Mouse (Mus musculus) liver, postnatal 0 days (tissue): ENCODE results near the gene Samm50. TPM values are rescaled to one million over a fixed set of nuclear protein-coding genes. Genes with fewer than 3 reads are reported as not detected.

Experiments
- ATAC-seq: fragments of 200-750 bp; cut with Nextera tagmentation; 2 replicates; pipeline ENCODE4 v1.8.0; 2017; ENCODE audit warnings: mild to moderate bottlenecking, moderate library complexity
- DNase-seq: peaks from one replicate; pipeline ENCODE4 v3.0.0-alpha.2; 2016
- H3K27ac ChIP-seq: fragments of 300-500 bp; sonication (generic); 2 replicates; pipeline ENCODE4 v1.5.1; 2014; ENCODE audit warnings: antibody characterized with exemption, moderate library complexity, mild to moderate bottlenecking, low read depth
- H3K27me3 ChIP-seq: fragments of 300-500 bp; sonication (generic); 2 replicates; pipeline ENCODE4 v1.6.1; 2014; ENCODE audit warnings: low read length, control low read depth, mixed read lengths; ENCODE audit not compliant: insufficient read depth
- H3K36me3 ChIP-seq: fragments of 300-500 bp; sonication (generic); replicated peaks from 2 replicates; pipeline ENCODE4 v1.6.1; 2014; ENCODE audit warnings: mild to moderate bottlenecking, control low read depth, low read length, moderate library complexity, mixed read lengths; ENCODE audit not compliant: insufficient read depth
- H3K4me1 ChIP-seq: fragments of 300-500 bp; sonication (generic); 2 replicates; pipeline ENCODE4 v1.6.1; 2014; ENCODE audit warnings: antibody characterized with exemption, mild to moderate bottlenecking, control low read depth; ENCODE audit not compliant: insufficient read depth
- H3K4me2 ChIP-seq: fragments of 300-500 bp; sonication (generic); 2 replicates; pipeline ENCODE4 v1.6.1; 2014; ENCODE audit warnings: low read depth, mild to moderate bottlenecking, low read length, moderate library complexity, mixed read lengths
- H3K4me3 ChIP-seq: fragments of 300-500 bp; sonication (generic); 2 replicates; pipeline ENCODE4 v1.5.1; 2014; ENCODE audit warnings: low read depth, low read length
- H3K9ac ChIP-seq: fragments of 300-500 bp; sonication (generic); replicated peaks from 2 replicates; pipeline ENCODE4 v1.6.1; 2014; ENCODE audit warnings: mild to moderate bottlenecking, moderate library complexity
- H3K9me3 ChIP-seq: fragments of 300-500 bp; sonication (generic); 2 replicates; pipeline ENCODE4 v1.6.1; 2016; ENCODE audit warnings: mild to moderate bottlenecking, control low read depth, low read length, mixed read lengths
- CTCF ChIP-seq: sonication (generic); IDR thresholded peaks from 2 replicates; pipeline ENCODE4 v1.5.1; 2016; ENCODE audit warnings: antibody characterized with exemption, low read depth
- EP300 ChIP-seq: IDR thresholded peaks from 2 replicates; pipeline ENCODE4 v1.6.1; 2016; ENCODE audit warnings: antibody characterized with exemption, low read depth, mild to moderate bottlenecking
- WGBS: fragments of 180-500 bp; shearing (Covaris S2); extraction: QIAGEN DNeasy Blood & Tissue Kit; methylation state at CpG from one replicate; pipeline ENCODE4 v1.1.7; 2014; ENCODE audit not compliant: insufficient replicate concordance; 5-methylcytosine and 5-hydroxymethylcytosine counted together
- polyA plus RNA-seq: library from polyadenylated mRNA; unstranded; fragments of >200 nt; fragmentation: Nextera tagmentation; extraction: Ambion mirVana; gene quantifications from 2 replicates; pipeline ENCODE4 v1.2.1, GENCODE M21; 2015

Gene Samm50
- polyA plus RNA-seq, 1 experiment from 2014 or later = 103 TPM

DNA sequence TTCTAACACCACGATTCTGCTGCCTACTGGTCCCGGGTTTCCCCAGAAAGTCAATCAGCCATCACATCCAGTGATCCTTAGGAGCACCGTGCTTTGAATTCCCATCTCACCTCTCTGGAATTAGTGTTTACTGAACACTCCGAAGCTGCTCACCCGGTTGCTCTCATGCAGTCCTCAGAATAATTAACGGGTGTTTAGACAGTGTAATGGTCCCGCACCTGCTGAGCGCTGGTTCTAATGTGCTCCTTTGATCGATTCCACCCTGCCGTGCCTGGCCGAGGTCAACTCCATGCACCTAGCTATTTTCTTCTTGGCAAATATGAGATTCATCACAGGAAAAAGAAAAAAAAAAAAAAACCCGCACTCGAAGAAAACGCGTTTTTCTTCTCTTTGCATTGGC is 46.5 kb downstream of the Samm50 start:
- no peaks in the 10 kb centered on the region for H3K9me3 ChIP-seq
- no peaks in the 10 kb centered on the region for H3K27me3 ChIP-seq
- no peak overlapping the region for H3K27ac ChIP-seq
- no peak overlapping the region for H3K4me3 ChIP-seq
- H3K36me3 ChIP-seq = no peaks in the 10 kb centered on the region
- 55% methylated on average over 15 of the region's 15 CpGs for WGBS
- DNase-seq (no peak), ATAC-seq (no peak)
- peaks cover 10% of the 10 kb centered on the region for H3K4me1 ChIP-seq
- H3K9ac ChIP-seq = no peak overlapping the region
- TF ChIP-seq EP300 = no peak
- TF ChIP-seq CTCF = no peak
- no peak overlapping the region for H3K4me2 ChIP-seq

DNA sequence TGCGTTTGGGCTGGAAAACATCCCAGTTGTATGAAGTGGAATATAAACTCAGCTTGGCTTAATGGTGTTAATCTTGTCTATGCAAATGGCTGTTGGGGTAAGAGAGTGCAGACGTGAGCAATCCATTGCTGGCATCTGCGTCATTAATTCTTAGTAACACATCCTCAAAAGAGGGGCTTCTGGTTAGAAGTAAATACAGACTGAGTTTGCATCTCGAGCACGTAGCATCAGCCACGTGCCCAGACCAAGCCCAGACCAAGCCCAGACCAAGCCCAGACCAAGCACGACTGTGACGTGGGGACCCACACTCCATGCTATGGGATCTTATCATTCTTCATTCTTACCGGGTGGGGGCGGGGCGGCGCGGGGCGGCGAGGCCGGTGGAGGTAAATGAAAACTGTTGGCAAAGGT is 47.0 kb downstream of the Samm50 start:
- TF ChIP-seq EP300 (no peak), CTCF (no peak)
- DNase-seq (no peak), ATAC-seq (no peak)
- Histone ChIP-seq H3K36me3 (no peaks in the 10 kb centered on the region), H3K9ac (no peak overlapping the region), H3K9me3 (no peaks in the 10 kb centered on the region), H3K4me3 (no peak overlapping the region), H3K27me3 (no peaks in the 10 kb centered on the region), H3K27ac (no peak overlapping the region), H3K4me1 (peaks cover 10% of the 10 kb centered on the region), H3K4me2 (no peak overlapping the region)
- 32% methylated on average over 16 of the region's 16 CpGs for WGBS

DNA sequence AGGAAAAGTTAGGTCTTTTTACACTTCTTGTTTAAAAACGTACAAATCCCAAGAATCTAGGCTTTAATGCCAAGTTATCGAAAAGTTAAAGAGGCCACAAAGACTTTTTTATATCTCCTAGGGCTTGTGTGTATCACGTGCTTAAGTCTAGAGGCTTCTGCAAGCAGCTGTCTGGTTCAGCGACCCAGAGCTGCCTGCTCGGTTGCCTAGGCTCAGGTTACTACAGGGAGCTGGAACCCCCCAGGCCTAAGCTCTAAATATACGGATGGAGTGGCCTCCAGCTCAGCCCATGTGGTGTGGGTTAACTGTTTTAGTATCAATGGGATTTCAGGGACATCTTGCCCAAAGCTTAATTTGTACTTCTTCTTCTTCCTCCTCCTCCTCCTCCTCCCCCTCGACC is 49.5 kb downstream of the Samm50 start:
- ATAC-seq (no peak), DNase-seq (no peak)
- TF ChIP-seq EP300 (no peak), CTCF (no peak)
- Histone ChIP-seq H3K27me3 (no peaks in the 10 kb centered on the region), H3K36me3 (no peaks in the 10 kb centered on the region), H3K9ac (no peak overlapping the region), H3K27ac (no peak overlapping the region), H3K4me1 (peaks cover 3% of the 10 kb centered on the region), H3K4me2 (no peak overlapping the region), H3K4me3 (no peak overlapping the region), H3K9me3 (no peaks in the 10 kb centered on the region)
- WGBS = 70% methylated on average over 7 of the region's 7 CpGs

DNA sequence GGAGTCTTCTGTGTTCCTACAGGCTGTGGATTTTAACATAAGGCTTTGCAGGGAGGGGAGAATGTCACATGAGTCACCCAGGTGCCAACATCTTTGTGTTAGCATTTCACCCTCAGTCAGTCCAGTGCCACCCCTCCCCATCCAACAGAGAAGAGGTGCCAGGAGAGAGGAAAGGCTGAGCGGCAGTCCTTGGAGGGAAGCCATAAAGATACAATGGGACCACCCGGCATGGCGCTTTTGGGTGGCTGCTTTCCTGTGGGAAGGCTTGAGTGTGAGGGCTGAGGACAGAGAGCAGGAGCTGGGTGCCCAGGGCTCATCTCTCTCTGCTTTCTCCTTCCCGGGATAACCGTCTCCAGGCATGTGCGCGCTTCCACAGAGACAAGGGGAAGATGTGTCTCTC is 53.1 kb downstream of the Samm50 start:
- WGBS = 81% methylated on average over 7 of the region's 7 CpGs
- TF ChIP-seq CTCF = no peak
- no peak for TF ChIP-seq EP300
- DNase-seq = no peak
- Histone ChIP-seq H3K9ac (no peak overlapping the region), H3K4me3 (no peak overlapping the region), H3K4me1 (no peaks in the 10 kb centered on the region), H3K9me3 (no peaks in the 10 kb centered on the region; the same call in 1 of the 2 replicates), H3K36me3 (no peaks in the 10 kb centered on the region; the same call in 1 of the 2 replicates), H3K4me2 (no peak overlapping the region), H3K27ac (no peak overlapping the region), H3K27me3 (no peaks in the 10 kb centered on the region)
- ATAC-seq = no peak

DNA sequence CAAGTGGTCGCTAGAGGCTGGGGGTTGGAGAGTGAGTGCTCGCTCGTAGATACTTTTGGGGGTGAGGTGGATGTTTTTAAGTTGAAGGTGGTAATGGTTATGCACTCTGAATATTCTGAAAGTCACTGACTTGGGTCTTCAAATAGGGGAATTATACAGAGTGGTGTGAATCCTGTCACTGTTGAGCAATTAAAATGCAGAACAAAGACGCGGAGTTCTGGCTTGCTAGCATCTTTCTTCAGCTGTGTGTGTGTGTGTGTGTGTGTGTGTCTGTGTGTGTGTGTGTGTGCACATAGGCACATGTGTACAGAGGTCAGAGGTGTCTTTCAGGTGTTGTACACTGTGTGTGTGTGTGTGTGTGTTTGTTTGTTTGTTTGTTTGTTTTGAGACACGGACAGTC is 54.2 kb downstream of the Samm50 start:
- Histone ChIP-seq H3K36me3 (no peaks in the 10 kb centered on the region; the same call in 1 of the 2 replicates), H3K9ac (no peak overlapping the region), H3K4me1 (no peaks in the 10 kb centered on the region), H3K9me3 (no peaks in the 10 kb centered on the region; the same call in 1 of the 2 replicates), H3K4me2 (no peak overlapping the region), H3K27ac (no peak overlapping the region), H3K27me3 (no peaks in the 10 kb centered on the region), H3K4me3 (no peak overlapping the region)
- WGBS = 85% methylated on average over 6 of the region's 6 CpGs
- ATAC-seq (no peak), DNase-seq (no peak)
- TF ChIP-seq EP300 (no peak), CTCF (no peak)

DNA sequence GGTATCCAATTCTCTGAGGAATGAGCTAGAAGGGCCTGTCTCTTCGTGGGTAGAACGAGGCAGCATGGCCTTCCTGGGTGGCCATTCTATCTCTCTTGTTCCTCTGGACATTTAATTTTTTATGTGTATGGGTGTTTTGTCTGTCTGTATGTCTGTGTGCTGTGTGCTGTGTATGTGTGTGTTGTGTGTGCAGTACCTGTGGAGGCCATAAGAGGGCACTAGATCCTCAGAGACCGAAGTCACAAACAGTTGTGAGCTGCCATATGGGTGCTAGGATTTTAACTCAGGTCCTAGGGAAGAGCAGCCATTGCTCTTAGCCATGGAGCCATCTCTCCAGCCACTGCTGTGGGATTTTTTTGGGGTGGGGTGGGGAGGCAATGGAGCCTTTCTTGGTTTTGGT is 55.3 kb downstream of the Samm50 start:
- no peak for DNase-seq
- TF ChIP-seq CTCF (peak; percentile 46), EP300 (no peak)
- H3K4me2 ChIP-seq = no peak overlapping the region
- no peak overlapping the region for H3K9ac ChIP-seq
- no peaks in the 10 kb centered on the region for H3K27me3 ChIP-seq
- H3K9me3 ChIP-seq = no peaks in the 10 kb centered on the region; the same call in 1 of the 2 replicates
- H3K4me3 ChIP-seq = no peak overlapping the region
- no peaks in the 10 kb centered on the region; the same call in 1 of the 2 replicates for H3K36me3 ChIP-seq
- 93% methylated on average over 3 of the region's 3 CpGs for WGBS
- no peak overlapping the region for H3K27ac ChIP-seq
- no peaks in the 10 kb centered on the region for H3K4me1 ChIP-seq
- no peak for ATAC-seq

DNA sequence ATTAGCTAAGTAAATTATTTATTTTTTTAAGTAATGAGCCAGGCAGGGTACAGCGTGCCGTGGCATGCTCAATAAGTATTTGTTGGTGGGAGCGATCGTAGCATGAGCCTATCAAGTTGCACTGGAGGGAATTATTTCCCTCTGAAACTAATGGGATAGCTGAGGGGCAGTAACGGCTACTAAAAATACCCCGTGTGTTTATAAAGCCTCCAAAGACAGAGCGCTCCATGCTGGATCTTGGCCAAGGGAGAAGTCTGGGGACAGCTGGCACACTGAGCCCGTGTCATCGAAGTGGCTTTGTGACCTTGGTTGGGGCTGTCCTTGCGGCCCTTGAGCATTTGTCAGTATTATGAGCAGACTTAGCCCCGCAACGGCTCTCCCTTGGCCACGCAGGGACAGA is 59.2 kb downstream of the Samm50 start:
- Histone ChIP-seq H3K27ac (no peak overlapping the region), H3K9ac (no peak overlapping the region), H3K4me2 (no peak overlapping the region), H3K4me3 (no peak overlapping the region), H3K36me3 (no peaks in the 10 kb centered on the region; the same call in 1 of the 2 replicates), H3K9me3 (no peaks in the 10 kb centered on the region; the same call in 1 of the 2 replicates), H3K27me3 (no peaks in the 10 kb centered on the region), H3K4me1 (no peaks in the 10 kb centered on the region)
- no peak for DNase-seq
- ATAC-seq = no peak
- WGBS = 81% methylated on average over 13 of the region's 13 CpGs
- TF ChIP-seq EP300 (no peak), CTCF (no peak)
